27 mouse cellular contexts compared by ENCODE assay signal in genomic region chr12:33552231-33552630, GRCm38 (mm10).
"Had no signal": no experiment of that assay in that cellular context is flagged by ENCODE, and none has a peak within 500 bp of the region (broad histone marks: within the 10 kb centered on the region; RNA-seq: fewer than 3 reads in every experiment).

No protein-coding gene starts in this region.

- ATAC-seq: forebrain, embryonic 13.5 days; forebrain, embryonic 14.5 days; forebrain, embryonic 15.5 days; forebrain, embryonic 16.5 days; forebrain, postnatal 0 days had no signal

- H3K4me1 ChIP-seq: embryonic facial prominence, embryonic 15.5 days; forebrain, embryonic 13.5 days; forebrain, embryonic 15.5 days had no signal

- H3K27me3 ChIP-seq: embryonic facial prominence, embryonic 12.5 days; embryonic facial prominence, embryonic 13.5 days; embryonic facial prominence, embryonic 15.5 days; forebrain, embryonic 12.5 days; forebrain, embryonic 13.5 days; forebrain, embryonic 15.5 days had no signal

- H3K27ac ChIP-seq: embryonic facial prominence, embryonic 10.5 days; embryonic facial prominence, embryonic 13.5 days; embryonic facial prominence, embryonic 15.5 days; forebrain, embryonic 10.5 days; forebrain, embryonic 12.5 days; forebrain, embryonic 13.5 days; forebrain, embryonic 15.5 days; gastrocnemius, adult 2 months had no signal

- H3K9me3 ChIP-seq: embryonic facial prominence, embryonic 10.5 days; embryonic facial prominence, embryonic 12.5 days; embryonic facial prominence, embryonic 13.5 days; embryonic facial prominence, embryonic 15.5 days; forebrain, embryonic 10.5 days; forebrain, embryonic 12.5 days; forebrain, embryonic 13.5 days; forebrain, embryonic 15.5 days had no signal

- H3K4me2 ChIP-seq: embryonic facial prominence, embryonic 12.5 days; embryonic facial prominence, embryonic 13.5 days; embryonic facial prominence, embryonic 15.5 days; forebrain, embryonic 12.5 days; forebrain, embryonic 13.5 days; forebrain, embryonic 15.5 days had no signal

- H3K4me3 ChIP-seq: embryonic facial prominence, embryonic 10.5 days; embryonic facial prominence, embryonic 12.5 days; embryonic facial prominence, embryonic 13.5 days; embryonic facial prominence, embryonic 15.5 days; erythroblast, embryonic 14.5 days; forebrain, embryonic 10.5 days; forebrain, embryonic 12.5 days; forebrain, embryonic 13.5 days; forebrain, embryonic 15.5 days; gastrocnemius, adult 2 months had no signal

- DNase-seq: cerebellum, adult 18-20 months; cerebellum, adult 2 months; cerebellum, adult 8-10 months; cerebellum, adult 9-10 months; cerebellum, adult 9-11 months; cerebellum, postnatal 10 days; cerebellum, postnatal 14 days; cerebellum, postnatal 25 days; cerebellum, postnatal 36 days; forebrain, postnatal 0 days; gastrocnemius, adult 2 months; gastrocnemius, postnatal 10 days; gastrocnemius, postnatal 14 days; gastrocnemius, postnatal 25 days; gastrocnemius, postnatal 36 days; heart, adult 18-20 months had no signal

- H3K9ac ChIP-seq: embryonic facial prominence, embryonic 12.5 days; embryonic facial prominence, embryonic 13.5 days; embryonic facial prominence, embryonic 15.5 days; forebrain, embryonic 12.5 days; forebrain, embryonic 13.5 days; forebrain, embryonic 15.5 days; forebrain, postnatal 0 days had no signal

- H3K36me3 ChIP-seq: embryonic facial prominence, embryonic 10.5 days; embryonic facial prominence, embryonic 12.5 days; embryonic facial prominence, embryonic 13.5 days; embryonic facial prominence, embryonic 15.5 days; forebrain, embryonic 10.5 days; forebrain, embryonic 12.5 days; forebrain, embryonic 15.5 days had no signal
